Mouse (Mus musculus): Measurements from ENCODE around the gene Wwox. TPM values are rescaled to one million over a fixed set of nuclear protein-coding genes. Genes with fewer than 3 reads are reported as not detected.

Wwox gene
- polyA plus RNA-seq, 1 experiment, result 4.7 TPM

DNA sequence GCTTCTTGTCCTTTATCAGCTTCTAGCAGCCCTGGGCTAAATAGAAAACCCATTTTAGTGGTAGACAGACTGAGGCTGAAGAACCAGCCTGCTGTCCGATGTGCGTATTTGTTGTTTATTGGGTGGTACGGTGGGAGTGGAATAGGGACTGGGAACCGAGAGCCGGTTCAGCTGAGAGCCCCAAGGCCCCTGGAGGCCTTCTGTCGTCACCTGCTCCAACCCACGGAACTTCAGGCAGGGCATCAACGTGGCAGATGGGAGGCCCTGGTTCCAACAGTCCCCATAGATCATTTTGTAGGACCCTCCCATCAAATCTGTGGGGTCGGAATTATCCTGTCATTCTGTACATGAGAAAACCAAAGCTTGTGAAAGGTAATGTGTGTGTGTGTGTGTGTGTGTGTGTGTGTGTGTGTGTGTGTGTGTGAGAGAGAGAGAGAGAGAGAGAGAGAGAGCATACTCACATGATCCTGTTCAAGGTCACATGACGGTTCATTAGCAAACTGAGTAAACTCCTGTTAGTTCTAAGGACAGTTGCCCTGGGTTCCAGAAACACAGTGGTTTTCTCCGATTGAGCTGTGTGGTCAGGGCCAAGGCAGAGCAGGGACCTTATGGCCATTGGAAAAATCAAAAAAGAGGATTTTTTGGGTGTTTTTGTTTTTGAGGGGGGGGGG, 443.6 kb downstream of the Wwox start:
- H3K4me3 ChIP-seq (replicated peaks), result no peak overlapping the region
- H3K4me1 ChIP-seq, result peaks cover 53% of the 10 kb centered on the region
- no peaks in the 10 kb centered on the region for H3K27me3 ChIP-seq (replicated peaks)
- no peaks in the 10 kb centered on the region for H3K36me3 ChIP-seq (replicated peaks; ENCODE audit: low read length)
- H3K9me3 ChIP-seq, result no peaks in the 10 kb centered on the region
- TF ChIP-seq FLI1 (IDR thresholded peaks at IDR 0.05; ENCODE audit: low read length) (no peak), GATA1 (IDR thresholded peaks at IDR 0.05; ENCODE audit: borderline replicate concordance, low read length) (no peak)

GRCm38 (mm10) chr8:114883967-114884366, 444.5 kb downstream of the Wwox start:
- TF ChIP-seq GATA1 (IDR thresholded peaks at IDR 0.05; ENCODE audit: borderline replicate concordance, low read length) (no peak), FLI1 (IDR thresholded peaks at IDR 0.05; ENCODE audit: low read length) (no peak)
- H3K27me3 ChIP-seq (replicated peaks), result no peaks in the 10 kb centered on the region
- H3K4me1 ChIP-seq, result peaks cover 44% of the 10 kb centered on the region
- H3K4me3 ChIP-seq (replicated peaks), result no peak overlapping the region
- no peaks in the 10 kb centered on the region for H3K9me3 ChIP-seq
- H3K36me3 ChIP-seq (replicated peaks; ENCODE audit: low read length), result no peaks in the 10 kb centered on the region

DNA sequence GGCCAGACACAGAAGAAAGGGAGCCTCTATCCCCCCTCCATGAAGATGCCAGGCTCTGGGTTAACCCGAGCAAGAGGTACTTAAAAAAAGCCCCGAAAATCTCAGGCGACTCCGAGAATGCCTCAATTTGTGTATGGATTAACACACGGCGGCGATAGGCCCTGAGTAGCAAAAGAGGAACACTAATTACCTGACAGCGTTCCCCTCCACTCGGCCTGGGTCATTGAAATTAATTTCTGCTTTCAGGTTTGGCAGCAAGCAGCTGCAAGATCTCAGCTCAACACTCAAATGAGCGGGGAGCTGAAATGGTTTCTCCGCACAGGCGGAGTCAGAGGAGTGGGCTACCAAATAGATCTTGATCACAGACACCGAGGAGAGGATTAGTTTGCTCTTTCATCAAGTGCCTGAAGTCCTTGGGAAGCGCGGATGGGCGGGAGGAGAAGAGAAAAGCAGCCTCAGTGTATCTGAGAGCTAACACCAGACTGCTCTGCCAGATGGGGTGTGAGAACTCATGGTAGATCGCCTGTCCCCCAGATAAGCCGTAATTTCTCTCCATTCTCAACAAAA, 445.7 kb downstream of the Wwox start:
- H3K27me3 ChIP-seq (replicated peaks), result no peaks in the 10 kb centered on the region
- H3K4me3 ChIP-seq (replicated peaks), result no peak overlapping the region
- TF ChIP-seq FLI1 (IDR thresholded peaks at IDR 0.05; ENCODE audit: low read length), result no peak
- TF ChIP-seq GATA1 (IDR thresholded peaks at IDR 0.05; ENCODE audit: borderline replicate concordance, low read length), result no peak
- H3K36me3 ChIP-seq (replicated peaks; ENCODE audit: low read length), result no peaks in the 10 kb centered on the region
- no peaks in the 10 kb centered on the region for H3K9me3 ChIP-seq
- peaks cover 33% of the 10 kb centered on the region for H3K4me1 ChIP-seq

DNA sequence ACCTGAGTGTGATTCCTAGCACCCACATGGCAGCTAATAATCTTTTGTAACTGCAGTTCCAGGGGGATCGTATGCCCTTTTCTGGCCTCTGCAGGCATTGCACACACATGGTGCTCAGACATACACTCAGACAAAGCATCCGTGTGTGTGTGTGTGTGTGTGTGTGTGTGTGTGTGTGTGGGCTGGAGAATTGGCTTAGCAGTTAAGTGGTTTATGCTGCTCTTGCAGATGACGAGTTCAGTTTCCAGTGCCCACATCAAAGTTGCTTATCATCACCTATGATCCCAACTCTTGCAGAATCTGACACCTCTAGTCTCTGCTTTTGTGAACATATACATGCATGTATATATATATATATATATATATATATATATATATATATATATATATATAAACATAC, 448.9 kb downstream of the Wwox start:
- H3K27me3 ChIP-seq (replicated peaks), result no peaks in the 10 kb centered on the region
- peaks cover 3% of the 10 kb centered on the region; the same call in 1 of the 2 replicates for H3K4me1 ChIP-seq
- H3K36me3 ChIP-seq (replicated peaks; ENCODE audit: low read length), result no peaks in the 10 kb centered on the region
- no peak overlapping the region for H3K4me3 ChIP-seq (replicated peaks)
- TF ChIP-seq GATA1 (IDR thresholded peaks at IDR 0.05; ENCODE audit: borderline replicate concordance, low read length) (no peak), FLI1 (IDR thresholded peaks at IDR 0.05; ENCODE audit: low read length) (no peak)
- H3K9me3 ChIP-seq, result no peaks in the 10 kb centered on the region

GRCm38 (mm10) chr8:114889578-114890374, 450.3 kb downstream of the Wwox start:
- Histone ChIP-seq H3K27me3 (replicated peaks) (no peaks in the 10 kb centered on the region), H3K4me3 (replicated peaks) (no peak overlapping the region), H3K9me3 (no peaks in the 10 kb centered on the region), H3K36me3 (replicated peaks; ENCODE audit: low read length) (no peaks in the 10 kb centered on the region), H3K4me1 (no peaks in the 10 kb centered on the region)
- TF ChIP-seq GATA1 (IDR thresholded peaks at IDR 0.05; ENCODE audit: borderline replicate concordance, low read length) (no peak), FLI1 (IDR thresholded peaks at IDR 0.05; ENCODE audit: low read length) (no peak)

GRCm38 (mm10) chr8:114890478-114890877, 451.0 kb downstream of the Wwox start:
- Histone ChIP-seq H3K36me3 (replicated peaks; ENCODE audit: low read length) (no peaks in the 10 kb centered on the region), H3K27me3 (replicated peaks) (no peaks in the 10 kb centered on the region), H3K9me3 (no peaks in the 10 kb centered on the region), H3K4me3 (replicated peaks) (no peak overlapping the region), H3K4me1 (no peaks in the 10 kb centered on the region)
- TF ChIP-seq GATA1 (IDR thresholded peaks at IDR 0.05; ENCODE audit: borderline replicate concordance, low read length) (no peak), FLI1 (IDR thresholded peaks at IDR 0.05; ENCODE audit: low read length) (no peak)

GRCm38 (mm10) chr8:114891252-114891651, 451.8 kb downstream of the Wwox start:
- TF ChIP-seq GATA1 (IDR thresholded peaks at IDR 0.05; ENCODE audit: borderline replicate concordance, low read length), result no peak
- no peak for TF ChIP-seq FLI1 (IDR thresholded peaks at IDR 0.05; ENCODE audit: low read length)
- no peaks in the 10 kb centered on the region for H3K27me3 ChIP-seq (replicated peaks)
- H3K4me1 ChIP-seq, result no peaks in the 10 kb centered on the region
- H3K9me3 ChIP-seq, result no peaks in the 10 kb centered on the region
- H3K4me3 ChIP-seq (replicated peaks), result no peak overlapping the region
- H3K36me3 ChIP-seq (replicated peaks; ENCODE audit: low read length), result no peaks in the 10 kb centered on the region

- TF ChIP-seq GATA1 (IDR thresholded peaks at IDR 0.05; ENCODE audit: borderline replicate concordance, low read length), result no peak
- TF ChIP-seq FLI1 (IDR thresholded peaks at IDR 0.05; ENCODE audit: low read length), result no peak
- no peak overlapping the region for H3K4me3 ChIP-seq (replicated peaks)
- no peaks in the 10 kb centered on the region for H3K36me3 ChIP-seq (replicated peaks; ENCODE audit: low read length)
- H3K27me3 ChIP-seq (replicated peaks), result peaks cover 1% of the 10 kb centered on the region
- peaks cover 31% of the 10 kb centered on the region for H3K9me3 ChIP-seq
- no peaks in the 10 kb centered on the region for H3K4me1 ChIP-seq
These were observed 458.0 kb downstream of the Wwox start for GRCm38 (mm10) chr8:114897432-114897831.

DNA sequence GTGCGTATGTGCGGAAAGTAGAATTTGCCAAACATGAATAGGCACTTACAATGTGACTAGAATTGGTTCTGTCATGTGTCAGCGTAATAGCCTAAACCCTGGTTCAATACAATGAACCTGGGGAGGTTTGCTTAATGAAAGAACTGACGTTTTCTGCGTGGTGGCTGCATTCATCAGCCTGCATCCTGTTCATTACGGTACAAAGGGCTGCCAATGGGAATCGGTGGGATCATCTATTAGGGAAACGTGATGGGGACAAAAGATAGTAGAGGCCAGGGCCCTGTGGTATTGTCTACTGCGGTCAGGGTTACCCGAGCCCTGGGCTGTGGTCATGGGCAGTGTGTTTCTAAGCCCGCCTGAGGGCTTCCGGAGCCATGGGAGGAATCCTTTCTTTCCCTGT, 459.7 kb downstream of the Wwox start:
- peaks cover 1% of the 10 kb centered on the region for H3K27me3 ChIP-seq (replicated peaks)
- peaks cover 31% of the 10 kb centered on the region for H3K9me3 ChIP-seq
- no peaks in the 10 kb centered on the region for H3K36me3 ChIP-seq (replicated peaks; ENCODE audit: low read length)
- no peak overlapping the region for H3K4me3 ChIP-seq (replicated peaks)
- TF ChIP-seq GATA1 (IDR thresholded peaks at IDR 0.05; ENCODE audit: borderline replicate concordance, low read length), result no peak
- no peak for TF ChIP-seq FLI1 (IDR thresholded peaks at IDR 0.05; ENCODE audit: low read length)
- no peaks in the 10 kb centered on the region for H3K4me1 ChIP-seq

DNA sequence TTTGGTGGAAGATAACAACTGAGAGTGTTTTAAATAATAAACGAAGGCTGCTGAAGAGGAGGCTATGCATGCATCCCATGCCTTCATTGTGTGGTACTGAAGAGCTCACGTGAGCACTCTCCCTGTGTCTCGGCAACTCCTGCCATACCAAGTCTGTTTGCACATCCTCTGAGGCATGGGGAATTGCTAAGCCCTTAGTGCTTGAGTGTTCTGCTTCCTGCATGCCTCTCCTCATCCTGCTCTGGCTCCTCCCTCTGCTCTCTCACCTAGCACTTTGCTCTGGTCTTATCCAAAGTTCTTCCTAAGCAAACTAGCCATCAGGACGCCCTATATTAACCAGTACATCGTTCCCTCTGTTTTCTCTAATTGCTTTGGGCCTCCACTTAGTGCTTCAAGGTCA, 463.1 kb downstream of the Wwox start:
- TF ChIP-seq GATA1 (IDR thresholded peaks at IDR 0.05; ENCODE audit: borderline replicate concordance, low read length) (no peak), FLI1 (IDR thresholded peaks at IDR 0.05; ENCODE audit: low read length) (no peak)
- Histone ChIP-seq H3K27me3 (replicated peaks) (peaks cover 1% of the 10 kb centered on the region), H3K9me3 (peaks cover 27% of the 10 kb centered on the region), H3K4me1 (no peaks in the 10 kb centered on the region), H3K36me3 (replicated peaks; ENCODE audit: low read length) (no peaks in the 10 kb centered on the region), H3K4me3 (replicated peaks) (no peak overlapping the region)

Measured in megakaryocyte, embryonic 14.5 days (primary cell).